Mouse (Mus musculus): ENCODE measurements at regions not wholly inside any gene's neighbourhood (a gene's known extent, or its start where the extent isn't known, plus 50 kb on each side); places are given as distances from the start of the nearest gene placed in this dataset.

DNA sequence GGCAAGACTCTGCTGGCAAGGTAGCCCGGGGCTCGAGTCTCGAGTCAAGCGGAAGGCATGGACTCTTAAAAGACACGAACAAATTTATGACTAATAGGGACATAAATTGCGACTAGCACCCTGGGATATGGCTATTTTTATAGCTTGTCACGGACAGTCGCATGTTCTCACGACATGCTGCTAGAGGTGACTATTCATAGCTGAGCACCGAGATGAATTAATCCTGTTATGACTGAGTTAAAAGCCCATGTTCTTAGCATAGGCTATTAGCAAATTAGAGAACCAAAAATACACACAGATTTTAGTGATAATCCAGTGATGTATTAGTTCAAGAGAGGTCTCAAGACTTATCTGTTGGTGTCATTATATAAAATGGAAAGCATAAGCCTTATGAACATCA, 539.2 kb downstream of the Gm19410 start:
- no peaks in the 10 kb centered on the region for H3K36me3 ChIP-seq
- no peaks in the 10 kb centered on the region for H3K4me1 ChIP-seq
- no peak overlapping the region for H3K4me3 ChIP-seq
- WGBS: 91% methylated on average over 10 of the region's 10 CpGs
- no peak overlapping the region for H3K9ac ChIP-seq
- 0 out of 2 replicates have a peak, but pooled peaks cover 3% of the 10 kb centered on the region for H3K9me3 ChIP-seq
- H3K27ac ChIP-seq: no peak overlapping the region
- H3K4me2 ChIP-seq: no peak overlapping the region
- no peak for ATAC-seq (ENCODE audit: insufficient number of reproducible peaks, insufficient read depth, low FRiP score, low TSS enrichment, low read depth)
- H3K27me3 ChIP-seq: no peaks in the 10 kb centered on the region

DNA sequence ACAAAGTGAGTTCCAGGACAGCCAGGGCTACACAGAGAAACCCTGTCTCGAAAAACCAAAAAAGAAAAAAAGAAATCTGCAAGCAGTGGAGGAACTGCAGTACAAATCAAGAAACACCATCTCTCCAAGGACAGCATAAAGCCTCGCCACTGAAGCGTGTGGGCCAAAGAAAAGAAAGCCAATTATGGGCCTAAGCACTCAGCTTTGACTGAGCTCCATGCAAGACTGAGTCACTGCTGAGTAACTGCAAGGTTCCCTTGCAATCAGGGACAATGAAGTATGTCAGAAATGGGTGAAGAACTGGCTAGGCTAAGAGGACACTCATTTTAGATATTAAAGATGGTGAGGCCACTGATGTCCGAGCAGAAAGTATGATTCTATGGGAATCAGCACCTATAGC, 540.7 kb downstream of the Gm19410 start:
- H3K27me3 ChIP-seq: no peaks in the 10 kb centered on the region
- WGBS: 84% methylated on average over 4 of the region's 4 CpGs
- no peak overlapping the region for H3K27ac ChIP-seq
- H3K4me1 ChIP-seq: no peaks in the 10 kb centered on the region
- no peak overlapping the region for H3K4me3 ChIP-seq
- ATAC-seq (ENCODE audit: insufficient number of reproducible peaks, insufficient read depth, low FRiP score, low TSS enrichment, low read depth): no peak
- H3K9me3 ChIP-seq: 0 out of 2 replicates have a peak, but pooled peaks cover 3% of the 10 kb centered on the region
- H3K9ac ChIP-seq: no peak overlapping the region
- H3K36me3 ChIP-seq: no peaks in the 10 kb centered on the region
- H3K4me2 ChIP-seq: no peak overlapping the region

DNA sequence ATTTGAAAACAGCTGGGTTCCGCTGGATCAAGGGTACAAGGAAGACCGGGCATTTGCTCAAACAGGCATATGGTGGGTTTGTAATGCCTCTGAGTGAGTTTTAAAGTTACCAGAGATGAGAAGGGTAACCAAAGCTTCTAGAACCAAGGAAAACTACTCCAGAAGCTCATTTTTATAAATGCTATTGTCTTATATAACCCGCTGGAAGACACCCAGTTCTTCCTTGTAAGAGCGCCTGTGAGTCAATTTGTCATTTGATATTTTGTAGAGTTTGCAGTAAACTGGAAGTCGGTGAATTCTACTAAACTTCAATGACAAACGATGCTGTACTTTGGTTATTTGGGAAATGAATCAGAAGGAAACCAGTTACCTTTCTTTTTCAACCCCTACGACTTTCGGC, 541.9 kb downstream of the Gm19410 start:
- Histone ChIP-seq H3K4me1 (no peaks in the 10 kb centered on the region), H3K9ac (no peak overlapping the region), H3K4me2 (no peak overlapping the region), H3K27ac (no peak overlapping the region), H3K27me3 (no peaks in the 10 kb centered on the region), H3K36me3 (no peaks in the 10 kb centered on the region), H3K9me3 (0 out of 2 replicates have a peak, but pooled peaks cover 3% of the 10 kb centered on the region), H3K4me3 (no peak overlapping the region)
- no peak for ATAC-seq (ENCODE audit: insufficient number of reproducible peaks, insufficient read depth, low FRiP score, low TSS enrichment, low read depth)
- WGBS: 87% methylated on average over 8 of the region's 8 CpGs

DNA sequence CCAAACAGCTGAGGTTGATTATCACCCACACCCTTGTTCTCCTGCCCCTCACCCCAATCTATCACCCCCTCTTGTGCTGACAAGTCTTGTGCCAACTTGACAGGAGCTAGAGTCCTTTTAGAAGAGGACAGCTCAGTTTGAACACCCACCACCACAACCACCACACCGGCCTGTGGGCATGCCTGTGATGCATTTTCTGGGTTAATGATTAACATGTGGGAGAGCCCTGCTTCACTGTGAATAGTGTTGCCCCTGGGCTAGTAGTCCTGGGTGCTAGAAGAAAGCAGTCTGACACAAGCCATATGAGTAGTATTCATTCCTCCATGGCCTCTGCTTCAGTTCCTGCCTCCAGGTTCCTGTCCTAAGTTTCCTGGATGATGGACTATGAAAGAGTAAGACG, 542.5 kb downstream of the Gm19410 start:
- no peak overlapping the region for H3K4me3 ChIP-seq
- H3K9ac ChIP-seq: no peak overlapping the region
- H3K4me1 ChIP-seq: no peaks in the 10 kb centered on the region
- WGBS: 65% methylated on average over 2 of the region's 2 CpGs
- H3K27me3 ChIP-seq: no peaks in the 10 kb centered on the region
- no peak overlapping the region for H3K27ac ChIP-seq
- ATAC-seq (ENCODE audit: insufficient number of reproducible peaks, insufficient read depth, low FRiP score, low TSS enrichment, low read depth): no peak
- H3K9me3 ChIP-seq: 0 out of 2 replicates have a peak, but pooled peaks cover 3% of the 10 kb centered on the region
- no peak overlapping the region for H3K4me2 ChIP-seq
- H3K36me3 ChIP-seq: no peaks in the 10 kb centered on the region

DNA sequence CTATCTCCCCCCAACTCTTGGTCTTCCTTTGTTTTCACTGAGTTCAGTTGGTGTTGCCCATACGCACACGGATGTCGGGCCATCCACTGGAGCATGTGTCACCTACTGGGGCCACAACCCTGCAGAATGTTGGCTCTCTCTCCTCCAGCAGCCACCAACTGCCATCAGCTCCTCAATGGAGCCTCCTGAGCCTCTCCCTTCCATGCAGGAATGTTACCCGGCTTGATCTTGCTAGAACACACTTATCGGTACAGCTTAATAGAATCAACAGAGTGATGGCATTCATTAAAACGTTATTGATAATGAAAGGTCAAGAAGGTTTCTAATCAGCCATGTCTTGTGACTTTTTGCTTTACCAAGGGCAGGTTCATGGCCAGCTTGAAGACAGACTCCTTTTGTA, 543.7 kb downstream of the Gm19410 start:
- no peaks in the 10 kb centered on the region for H3K4me1 ChIP-seq
- H3K27me3 ChIP-seq: no peaks in the 10 kb centered on the region
- H3K9me3 ChIP-seq: 0 out of 2 replicates have a peak, but pooled peaks cover 3% of the 10 kb centered on the region
- H3K4me3 ChIP-seq: no peak overlapping the region
- no peak overlapping the region for H3K27ac ChIP-seq
- H3K4me2 ChIP-seq: no peak overlapping the region
- no peaks in the 10 kb centered on the region for H3K36me3 ChIP-seq
- H3K9ac ChIP-seq: no peak overlapping the region
- no peak for ATAC-seq (ENCODE audit: insufficient number of reproducible peaks, insufficient read depth, low FRiP score, low TSS enrichment, low read depth)
- WGBS: 87% methylated on average over 6 of the region's 6 CpGs

DNA sequence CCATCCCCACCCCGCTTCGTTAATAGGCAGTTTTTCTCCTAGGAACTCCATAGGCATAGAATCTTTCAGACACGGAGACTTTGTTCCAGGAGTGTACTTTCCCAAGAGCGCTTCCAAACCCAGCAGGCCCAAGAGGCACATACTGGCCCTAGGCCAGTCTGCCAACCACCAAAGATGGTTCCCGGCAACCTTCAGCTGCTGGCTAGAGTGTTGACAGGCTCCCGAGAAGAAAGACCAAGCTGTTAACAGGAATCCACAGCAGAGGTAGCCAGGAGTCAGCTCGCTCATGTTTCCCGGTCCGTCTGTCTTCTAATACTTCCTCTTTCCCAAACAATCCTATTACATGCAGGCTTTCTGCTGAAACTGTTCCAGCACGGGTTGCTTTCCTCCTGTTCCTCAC, 544.4 kb downstream of the Gm19410 start:
- Histone ChIP-seq H3K27me3 (no peaks in the 10 kb centered on the region), H3K9ac (no peak overlapping the region), H3K4me3 (no peak overlapping the region), H3K4me2 (no peak overlapping the region), H3K9me3 (0 out of 2 replicates have a peak, but pooled peaks cover 3% of the 10 kb centered on the region), H3K27ac (no peak overlapping the region), H3K36me3 (no peaks in the 10 kb centered on the region), H3K4me1 (no peaks in the 10 kb centered on the region)
- WGBS: 69% methylated on average over 10 of the region's 10 CpGs
- no peak for ATAC-seq (ENCODE audit: insufficient number of reproducible peaks, insufficient read depth, low FRiP score, low TSS enrichment, low read depth)

DNA sequence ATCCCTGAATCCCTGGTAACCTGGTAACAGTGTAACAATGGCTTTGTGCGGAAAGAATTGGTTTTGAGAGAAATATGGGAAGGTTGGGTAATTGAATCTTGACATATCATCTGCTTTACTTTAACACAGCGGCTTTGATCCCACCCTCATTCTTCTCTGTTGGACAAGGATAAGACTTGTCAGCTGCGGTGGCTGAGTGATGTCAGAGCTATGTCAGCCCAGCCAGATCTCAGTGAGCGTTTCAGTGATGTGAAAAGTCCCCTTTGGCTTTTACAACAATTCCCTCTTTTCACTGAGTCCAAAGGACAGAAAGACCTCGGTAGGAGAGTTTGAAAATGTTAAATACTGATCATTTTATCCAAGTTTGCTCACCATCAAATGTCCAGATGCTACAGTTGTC, 546.1 kb downstream of the Gm19410 start:
- no peak for ATAC-seq (ENCODE audit: insufficient number of reproducible peaks, insufficient read depth, low FRiP score, low TSS enrichment, low read depth)
- no peak overlapping the region for H3K9ac ChIP-seq
- H3K4me2 ChIP-seq: no peak overlapping the region
- no peaks in the 10 kb centered on the region for H3K4me1 ChIP-seq
- no peak overlapping the region for H3K27ac ChIP-seq
- WGBS: 56% methylated on average over 5 of the region's 5 CpGs
- H3K27me3 ChIP-seq: no peaks in the 10 kb centered on the region
- no peaks in the 10 kb centered on the region for H3K36me3 ChIP-seq
- H3K4me3 ChIP-seq: no peak overlapping the region
- 0 out of 2 replicates have a peak, but pooled peaks cover 3% of the 10 kb centered on the region for H3K9me3 ChIP-seq

DNA sequence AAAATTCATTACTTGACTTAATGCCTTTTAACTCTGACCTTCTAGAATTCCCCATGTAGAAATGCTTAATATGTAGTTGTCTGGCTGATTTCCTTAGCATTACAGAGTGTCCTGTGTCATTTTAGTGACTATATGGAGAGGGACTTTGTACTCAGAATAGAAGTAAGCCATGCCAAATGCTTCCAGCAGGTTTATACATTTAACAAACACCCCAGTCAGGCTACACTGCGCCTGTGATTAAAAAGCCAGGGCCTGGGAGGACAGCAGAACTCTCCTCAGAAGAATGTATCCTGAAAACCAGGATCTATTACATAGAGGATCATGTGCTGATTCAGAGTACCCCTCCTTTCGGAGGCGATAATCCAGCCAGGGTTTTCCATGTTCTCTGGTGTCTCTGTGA, 547.4 kb downstream of the Gm19410 start:
- no peak overlapping the region for H3K4me3 ChIP-seq
- H3K27ac ChIP-seq: no peak overlapping the region
- 78% methylated on average over 3 of the region's 3 CpGs for WGBS
- no peaks in the 10 kb centered on the region for H3K36me3 ChIP-seq
- no peaks in the 10 kb centered on the region for H3K4me1 ChIP-seq
- no peak overlapping the region for H3K9ac ChIP-seq
- H3K9me3 ChIP-seq: 0 out of 2 replicates have a peak, but pooled peaks cover 3% of the 10 kb centered on the region
- H3K4me2 ChIP-seq: no peak overlapping the region
- ATAC-seq (ENCODE audit: insufficient number of reproducible peaks, insufficient read depth, low FRiP score, low TSS enrichment, low read depth): no peak
- no peaks in the 10 kb centered on the region for H3K27me3 ChIP-seq

DNA sequence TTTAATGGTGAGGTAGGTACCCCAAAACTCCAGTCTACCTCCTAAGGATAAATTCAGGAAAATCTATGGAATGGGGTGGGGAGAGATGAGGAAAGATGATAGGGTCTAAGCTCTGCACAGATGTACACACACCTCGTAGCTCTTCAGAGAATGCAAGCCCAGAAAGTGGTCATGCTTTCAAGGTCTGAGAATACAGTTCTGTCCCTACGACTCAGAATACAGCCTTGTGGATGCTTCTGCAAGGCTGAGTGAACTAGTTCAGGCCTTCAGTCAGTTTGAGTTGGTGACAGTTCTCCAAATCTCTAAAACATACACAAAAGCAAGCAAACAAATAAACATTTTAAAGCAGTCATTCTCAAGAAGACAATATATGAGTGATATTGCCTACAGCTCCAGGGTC, 552.8 kb downstream of the Gm19410 start:
- 86% methylated on average over 2 of the region's 2 CpGs for WGBS
- no peaks in the 10 kb centered on the region for H3K4me1 ChIP-seq
- H3K9ac ChIP-seq: no peak overlapping the region
- H3K27ac ChIP-seq: no peak overlapping the region
- H3K9me3 ChIP-seq: no peaks in the 10 kb centered on the region
- H3K4me3 ChIP-seq: no peak overlapping the region
- no peaks in the 10 kb centered on the region for H3K36me3 ChIP-seq
- H3K27me3 ChIP-seq: no peaks in the 10 kb centered on the region
- ATAC-seq (ENCODE audit: insufficient number of reproducible peaks, insufficient read depth, low FRiP score, low TSS enrichment, low read depth): no peak
- H3K4me2 ChIP-seq: no peak overlapping the region

DNA sequence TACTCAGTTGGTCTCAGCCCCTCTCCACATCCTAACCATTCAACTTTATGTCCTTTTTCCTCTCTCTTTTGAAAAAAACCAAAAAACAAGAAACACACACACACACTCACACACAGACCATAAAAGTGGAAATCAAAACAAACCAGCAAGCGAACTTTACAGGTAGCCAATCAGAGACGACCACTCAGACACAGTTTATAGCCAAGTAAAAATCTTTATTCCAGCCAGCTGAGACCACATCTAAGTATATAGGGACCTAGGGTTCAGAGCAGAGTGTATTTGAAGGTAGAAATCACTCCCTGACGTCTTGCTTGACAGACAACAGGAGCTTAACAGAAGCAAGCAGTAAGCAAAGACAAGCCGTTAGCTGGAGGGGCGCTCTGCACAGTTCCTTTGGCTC, 553.3 kb downstream of the Gm19410 start:
- no peak overlapping the region for H3K9ac ChIP-seq
- H3K4me1 ChIP-seq: no peaks in the 10 kb centered on the region
- H3K4me2 ChIP-seq: no peak overlapping the region
- 64% methylated on average over 5 of the region's 5 CpGs for WGBS
- H3K36me3 ChIP-seq: no peaks in the 10 kb centered on the region
- H3K4me3 ChIP-seq: no peak overlapping the region
- no peak for ATAC-seq (ENCODE audit: insufficient number of reproducible peaks, insufficient read depth, low FRiP score, low TSS enrichment, low read depth)
- no peaks in the 10 kb centered on the region for H3K9me3 ChIP-seq
- H3K27me3 ChIP-seq: no peaks in the 10 kb centered on the region
- no peak overlapping the region for H3K27ac ChIP-seq

DNA sequence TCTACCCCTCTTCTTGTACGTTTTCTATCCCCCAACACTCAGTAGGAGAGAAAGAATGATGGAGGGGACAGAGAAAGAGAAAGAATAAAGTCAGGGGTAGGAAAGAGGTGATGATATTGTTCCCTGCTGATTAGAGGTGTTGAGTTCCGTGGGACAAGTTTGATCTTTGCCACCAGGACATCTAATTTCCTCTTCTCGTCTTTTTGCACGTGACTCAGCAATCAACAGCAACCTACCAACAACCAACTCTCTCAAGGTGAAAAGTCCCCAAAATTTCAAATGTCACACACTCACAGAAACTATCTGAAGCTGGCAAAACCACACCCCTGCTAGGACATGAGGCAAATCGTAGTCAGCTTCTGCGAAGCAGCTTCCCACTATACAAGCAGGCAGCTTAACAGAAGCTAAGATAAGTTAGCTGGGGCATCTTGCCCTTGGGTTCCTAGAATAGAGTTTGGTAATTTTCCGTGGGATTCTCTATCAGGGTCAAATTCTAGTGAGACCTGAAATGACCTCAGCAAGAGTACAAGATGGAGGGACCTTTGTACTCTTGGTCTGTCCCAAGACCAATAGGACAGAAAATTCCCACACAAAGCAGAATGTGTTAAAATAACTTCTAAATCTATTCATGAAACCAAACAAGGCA, 553.8 kb downstream of the Gm19410 start:
- Histone ChIP-seq H3K9me3 (no peaks in the 10 kb centered on the region), H3K27ac (no peak overlapping the region), H3K4me3 (no peak overlapping the region), H3K27me3 (no peaks in the 10 kb centered on the region), H3K36me3 (no peaks in the 10 kb centered on the region), H3K9ac (no peak overlapping the region), H3K4me2 (no peak overlapping the region), H3K4me1 (no peaks in the 10 kb centered on the region)
- no peak for ATAC-seq (ENCODE audit: insufficient number of reproducible peaks, insufficient read depth, low FRiP score, low TSS enrichment, low read depth)
- 65% methylated on average over 7 of the region's 7 CpGs for WGBS

DNA sequence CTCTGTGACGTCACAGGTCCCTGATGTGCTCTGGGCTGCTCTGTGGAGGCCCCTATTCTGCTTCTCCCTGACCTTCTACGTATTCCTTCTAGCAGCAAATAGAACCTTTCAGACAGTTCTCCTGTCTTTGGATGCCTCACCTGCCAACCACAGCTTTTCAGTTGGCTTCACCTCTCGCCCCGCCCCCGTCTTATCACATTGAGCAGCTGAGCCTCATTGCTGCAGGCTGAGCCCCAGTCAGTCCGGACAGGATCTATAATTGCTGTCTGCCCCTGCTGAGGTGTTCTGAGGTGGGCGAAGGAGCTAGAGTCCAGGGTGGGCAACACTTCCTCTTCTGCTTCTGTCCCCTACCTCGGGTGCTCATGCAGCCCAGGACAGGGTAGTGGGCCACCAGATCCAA, 556.5 kb downstream of the Gm19410 start:
- ATAC-seq (ENCODE audit: insufficient number of reproducible peaks, insufficient read depth, low FRiP score, low TSS enrichment, low read depth): no peak
- Histone ChIP-seq H3K4me3 (no peak overlapping the region), H3K4me1 (no peaks in the 10 kb centered on the region), H3K36me3 (no peaks in the 10 kb centered on the region), H3K9ac (no peak overlapping the region), H3K9me3 (no peaks in the 10 kb centered on the region), H3K27ac (no peak overlapping the region), H3K4me2 (no peak overlapping the region), H3K27me3 (no peaks in the 10 kb centered on the region)
- WGBS: 68% methylated on average over 8 of the region's 8 CpGs

Measured in embryonic facial prominence, embryonic 13.5 days (tissue).